Mouse (Mus musculus): ENCODE measurements around the gene Ankrd44. TPM values are rescaled to one million over a fixed set of nuclear protein-coding genes. Genes with fewer than 3 reads are reported as not detected.

Ankrd44 gene
- total and polyA plus RNA-seq, 3 experiments, result 12.7 to 23.0 (median 19.8) TPM

- Histone ChIP-seq H3K79me2 (replicated peaks; ENCODE audit: control insufficient read depth, extremely low read depth, insufficient read depth, poor library complexity, severe bottlenecking) (no peaks in the 10 kb centered on the region), H3K4me2 (ENCODE audit: insufficient read depth, low read depth, poor library complexity, severe bottlenecking) (no peak overlapping the region), H3K27me3 (replicated peaks) (no peaks in the 10 kb centered on the region), H3K9me3 (replicated peaks; ENCODE audit: low read length) (no peaks in the 10 kb centered on the region), H3K27ac (ENCODE audit: insufficient read depth, low read depth) (no peak overlapping the region), H3K4me1 (ENCODE audit: control insufficient read depth in 1 of 2, insufficient read depth in 2 of 2) (peaks cover 0 to 29% of the 10 kb centered on the region in 2 experiments; a peak in 2 of 4 replicates), H3K4me3 (replicated peaks in 1 of 3; ENCODE audit: low read depth in 2 of 3, low read length in 2 of 3, poor library complexity in 1 of 3) (no peak overlapping the region), H3K9ac (ENCODE audit: insufficient read depth, low read depth) (no peak overlapping the region), H3K36me3 (replicated peaks in 1 of 2; ENCODE audit: control insufficient read depth in 1 of 2, insufficient read depth in 1 of 2, low read length in 1 of 2) (peaks cover 0 to 7% of the 10 kb centered on the region in 2 experiments)
- no peak for DNase-seq (ENCODE audit: extremely low read depth)
- in situ Hi-C loops (cut with MboI; ENCODE audit: low pct_ligation_motif_present, low pct_unique_long_range_greater_than_20kb, low sequenced_read_pairs), result no loop called here
- TF ChIP-seq MAZ (IDR thresholded peaks at IDR 0.05; ENCODE audit: low read depth, low read length), result no peak
- no peak for TF ChIP-seq MAX (IDR thresholded peaks at IDR 0.05; ENCODE audit: low read length)
- dilution Hi-C loops (cut with MboI; ENCODE audit: extremely low pct_ligation_motif_present, extremely low pct_unique_long_range_greater_than_20kb, low sequenced_read_pairs), result no loop called here
Measured at GRCm38 (mm10) chr1:54855970-54856369, 70.2 kb downstream of the Ankrd44 start.

DNA sequence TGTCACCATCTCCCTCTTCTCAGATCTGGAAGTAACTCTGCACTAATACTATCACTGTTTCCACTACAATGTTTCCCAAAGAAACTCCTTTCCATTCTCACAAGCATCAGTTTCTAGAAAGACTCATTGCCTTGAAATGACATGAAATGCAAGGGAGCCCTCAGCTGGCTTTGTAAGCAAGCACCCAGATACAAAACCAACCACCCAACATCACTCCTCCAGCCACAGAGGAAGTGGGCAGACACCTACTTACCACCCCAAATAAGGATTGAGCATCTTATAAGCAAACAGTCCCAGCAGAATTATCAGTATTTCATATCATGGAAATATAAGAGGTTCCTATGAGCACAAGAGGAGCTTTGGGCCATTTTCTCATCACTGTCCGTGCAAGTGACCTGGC is 71.8 kb downstream of the Ankrd44 start:
- H3K79me2 ChIP-seq (replicated peaks; ENCODE audit: control insufficient read depth, extremely low read depth, insufficient read depth, poor library complexity, severe bottlenecking), result no peaks in the 10 kb centered on the region
- no peak for TF ChIP-seq MAX (IDR thresholded peaks at IDR 0.05; ENCODE audit: low read length)
- TF ChIP-seq RAD21 (IDR thresholded peaks at IDR 0.05; ENCODE audit: low read depth, low read length), result peak; percentile 2; the same call in 1 of the 2 replicates
- H3K4me3 ChIP-seq (replicated peaks in 1 of 3; ENCODE audit: low read depth in 2 of 3, low read length in 2 of 3, poor library complexity in 1 of 3), result no peak overlapping the region
- dilution Hi-C loops (cut with MboI; ENCODE audit: extremely low pct_ligation_motif_present, extremely low pct_unique_long_range_greater_than_20kb, low sequenced_read_pairs), result no loop called here
- H3K4me1 ChIP-seq (ENCODE audit: control insufficient read depth in 1 of 2, insufficient read depth in 2 of 2), result peaks cover 3 to 26% of the 10 kb centered on the region in 2 experiments
- no peak overlapping the region for H3K9ac ChIP-seq (ENCODE audit: insufficient read depth, low read depth)
- no peaks in the 10 kb centered on the region for H3K27me3 ChIP-seq (replicated peaks)
- peaks cover 0 to 9% of the 10 kb centered on the region in 2 experiments for H3K36me3 ChIP-seq (replicated peaks in 1 of 2; ENCODE audit: control insufficient read depth in 1 of 2, insufficient read depth in 1 of 2, low read length in 1 of 2)
- H3K4me2 ChIP-seq (ENCODE audit: insufficient read depth, low read depth, poor library complexity, severe bottlenecking), result no peak overlapping the region
- no peak overlapping the region for H3K27ac ChIP-seq (ENCODE audit: insufficient read depth, low read depth)
- no peak for DNase-seq (ENCODE audit: extremely low read depth)
- in situ Hi-C loops (cut with MboI; ENCODE audit: low pct_ligation_motif_present, low pct_unique_long_range_greater_than_20kb, low sequenced_read_pairs), result no loop called here
- H3K9me3 ChIP-seq (replicated peaks; ENCODE audit: low read length), result no peaks in the 10 kb centered on the region

DNA sequence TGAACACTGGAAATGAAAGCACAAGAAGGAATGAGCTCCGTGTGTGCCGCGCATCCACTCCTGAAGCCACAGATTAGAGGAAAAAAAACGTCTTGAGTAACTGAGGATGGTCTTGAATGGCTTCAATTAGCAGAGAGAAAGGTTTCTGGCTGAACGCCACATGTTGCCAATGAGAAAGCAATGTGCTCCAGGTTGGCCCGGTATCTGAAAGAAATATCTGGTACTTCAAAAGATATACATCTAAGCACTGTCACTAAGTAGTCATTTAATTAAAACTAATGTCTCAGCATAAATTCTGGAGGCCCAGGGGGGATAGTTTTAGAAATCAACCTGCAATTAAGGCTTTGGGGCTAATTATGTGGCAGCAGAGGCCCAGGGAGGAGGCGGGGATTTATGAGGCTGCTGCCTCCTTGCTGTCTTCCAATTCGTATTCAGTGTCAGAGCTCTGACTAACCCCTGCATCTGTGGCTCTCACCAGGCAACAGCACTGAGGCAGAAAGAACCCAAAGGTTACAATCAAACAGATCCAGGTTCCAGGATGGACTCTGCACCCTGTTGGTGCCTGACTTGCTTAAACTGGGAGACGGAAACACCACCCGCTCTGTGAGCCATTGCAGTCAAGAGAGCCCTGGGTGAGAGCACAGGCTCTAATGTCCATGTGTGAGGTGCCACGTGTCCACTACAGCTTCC is 72.7 kb downstream of the Ankrd44 start:
- in situ Hi-C loops (cut with MboI; ENCODE audit: low pct_ligation_motif_present, low pct_unique_long_range_greater_than_20kb, low sequenced_read_pairs), result no loop called here
- DNase-seq (ENCODE audit: extremely low read depth), result no peak
- Histone ChIP-seq H3K27me3 (replicated peaks) (no peaks in the 10 kb centered on the region), H3K4me1 (ENCODE audit: control insufficient read depth in 1 of 2, insufficient read depth in 2 of 2) (peaks cover 3 to 26% of the 10 kb centered on the region in 2 experiments), H3K79me2 (replicated peaks; ENCODE audit: control insufficient read depth, extremely low read depth, insufficient read depth, poor library complexity, severe bottlenecking) (no peaks in the 10 kb centered on the region), H3K4me3 (replicated peaks in 1 of 3; ENCODE audit: low read depth in 2 of 3, low read length in 2 of 3, poor library complexity in 1 of 3) (no peak overlapping the region), H3K9me3 (replicated peaks; ENCODE audit: low read length) (no peaks in the 10 kb centered on the region), H3K4me2 (ENCODE audit: insufficient read depth, low read depth, poor library complexity, severe bottlenecking) (no peak overlapping the region), H3K27ac (ENCODE audit: insufficient read depth, low read depth) (no peak overlapping the region), H3K9ac (ENCODE audit: insufficient read depth, low read depth) (no peak overlapping the region), H3K36me3 (replicated peaks in 1 of 2; ENCODE audit: control insufficient read depth in 1 of 2, insufficient read depth in 1 of 2, low read length in 1 of 2) (peaks cover 0 to 11% of the 10 kb centered on the region in 2 experiments)
- dilution Hi-C loops (cut with MboI; ENCODE audit: extremely low pct_ligation_motif_present, extremely low pct_unique_long_range_greater_than_20kb, low sequenced_read_pairs), result no loop called here
- TF ChIP-seq CHD1 (IDR thresholded peaks at IDR 0.05; ENCODE audit: low read depth, low read length), result no peak
- no peak for TF ChIP-seq KAT2A (IDR thresholded peaks at IDR 0.05; ENCODE audit: insufficient replicate concordance, low read length)
- TF ChIP-seq BHLHE40 (IDR thresholded peaks at IDR 0.05; ENCODE audit: low read depth, low read length), result no peak
- TF ChIP-seq POLR2AphosphoS2 (IDR thresholded peaks at IDR 0.05; ENCODE audit: low read depth, low read length), result no peak
- no peak for TF ChIP-seq NELFE (IDR thresholded peaks at IDR 0.05; ENCODE audit: low read depth, low read length)
- no peak for TF ChIP-seq E2F4 (IDR thresholded peaks at IDR 0.05; ENCODE audit: insufficient replicate concordance, low read depth, low read length)
- no peak for TF ChIP-seq POLR2A (IDR thresholded peaks at IDR 0.05; ENCODE audit: low read depth, low read length)
- no peak for TF ChIP-seq UBTF (IDR thresholded peaks at IDR 0.05; ENCODE audit: low read depth, low read length)
- no peak for TF ChIP-seq CHD2 (IDR thresholded peaks at IDR 0.05; ENCODE audit: low read length)
- TF ChIP-seq NRF1 (IDR thresholded peaks at IDR 0.05; ENCODE audit: low read depth, low read length), result no peak
- TF ChIP-seq IRF4 (IDR thresholded peaks at IDR 0.05; ENCODE audit: low read depth, low read length), result no peak
- no peak for TF ChIP-seq MAFK (IDR thresholded peaks at IDR 0.05; ENCODE audit: insufficient replicate concordance, low read length)

Measured in CH12.LX (cell line).